Mouse (Mus musculus) cerebellum, adult 8-10 months (tissue): Measurements from ENCODE around the gene Thap11.
A peak's percentile ranks its signal among the peaks of the same experiment; 100 is the strongest.

Experiments
- DNase-seq: peaks from one replicate; pipeline ENCODE4 v3.0.0; 2022

Gene Thap11

DNA sequence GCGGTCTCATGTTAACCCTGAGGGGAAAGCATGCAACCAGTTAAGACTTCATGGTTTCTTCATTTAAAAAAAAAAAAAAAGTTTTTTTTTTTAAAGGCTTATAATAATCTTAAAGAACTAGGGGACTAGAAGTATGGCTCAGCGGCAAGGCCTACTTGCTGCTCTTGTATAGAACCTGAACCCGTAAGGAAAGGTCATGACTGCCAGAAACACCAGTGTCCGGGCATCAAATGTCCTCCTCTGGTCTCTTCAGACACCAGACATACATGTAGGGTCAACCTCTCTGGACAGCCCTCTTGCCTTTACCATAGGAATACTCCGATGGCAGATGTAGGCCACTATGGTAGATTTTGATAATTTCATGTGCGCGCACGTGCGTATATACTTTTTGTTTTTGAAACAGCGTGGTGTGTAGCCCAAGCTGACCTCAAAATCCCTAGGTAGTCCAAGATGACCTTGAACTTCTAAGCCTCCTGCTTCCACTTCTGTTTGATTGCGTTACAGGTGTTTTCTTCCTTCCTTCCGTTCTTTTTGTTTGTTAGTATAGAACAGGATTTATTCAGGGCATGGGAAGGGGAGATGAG, 2.7 kb upstream of the Thap11 start:
- no peak for DNase-seq

DNA sequence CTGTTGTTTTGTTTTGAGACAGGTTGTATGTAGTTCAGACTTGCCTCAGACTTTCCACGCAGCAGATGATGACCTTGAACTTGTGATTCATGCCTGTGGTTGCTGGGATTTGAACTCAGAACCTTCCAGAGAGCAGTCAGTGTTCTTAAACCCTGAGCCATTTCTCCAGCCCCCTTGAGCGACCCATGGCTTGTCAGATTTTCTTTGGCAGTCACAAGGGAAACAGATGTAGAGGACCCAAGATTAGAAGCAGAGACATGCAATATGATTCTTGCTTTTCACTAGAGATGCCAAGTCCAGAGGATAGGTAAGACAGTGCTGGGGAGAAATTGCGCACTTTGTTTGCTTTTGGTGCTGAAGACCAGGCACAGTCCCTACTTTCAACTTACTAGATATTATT, 1.8 kb upstream of the Thap11 start, which contains the start of gene Cenpt:
Gene Cenpt, minus strand, starts transcription at position 101 of the 400 bp plus-strand sequence.
- no peak for DNase-seq

DNA sequence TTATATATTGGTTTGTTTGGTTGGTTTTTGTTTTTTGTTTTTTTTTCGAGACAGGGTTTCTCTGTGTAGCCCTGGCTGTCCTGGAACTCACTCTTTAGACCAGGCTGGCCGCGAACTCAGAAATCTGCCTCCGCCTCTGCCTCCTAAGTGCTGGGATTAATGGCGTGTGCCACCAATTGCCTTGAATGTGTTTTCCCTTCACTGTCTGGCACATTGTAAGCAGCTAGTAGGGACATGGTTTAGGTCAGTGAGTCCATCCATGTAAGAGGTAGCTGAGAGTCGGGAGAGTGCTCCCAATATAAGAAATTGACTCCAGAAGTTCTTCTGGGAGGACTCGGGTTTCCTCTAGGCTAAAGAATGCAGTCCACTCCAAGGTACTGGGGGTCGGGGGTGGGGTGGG, 629 bp upstream of the Thap11 start:
- peak; percentile 44 for DNase-seq

DNA sequence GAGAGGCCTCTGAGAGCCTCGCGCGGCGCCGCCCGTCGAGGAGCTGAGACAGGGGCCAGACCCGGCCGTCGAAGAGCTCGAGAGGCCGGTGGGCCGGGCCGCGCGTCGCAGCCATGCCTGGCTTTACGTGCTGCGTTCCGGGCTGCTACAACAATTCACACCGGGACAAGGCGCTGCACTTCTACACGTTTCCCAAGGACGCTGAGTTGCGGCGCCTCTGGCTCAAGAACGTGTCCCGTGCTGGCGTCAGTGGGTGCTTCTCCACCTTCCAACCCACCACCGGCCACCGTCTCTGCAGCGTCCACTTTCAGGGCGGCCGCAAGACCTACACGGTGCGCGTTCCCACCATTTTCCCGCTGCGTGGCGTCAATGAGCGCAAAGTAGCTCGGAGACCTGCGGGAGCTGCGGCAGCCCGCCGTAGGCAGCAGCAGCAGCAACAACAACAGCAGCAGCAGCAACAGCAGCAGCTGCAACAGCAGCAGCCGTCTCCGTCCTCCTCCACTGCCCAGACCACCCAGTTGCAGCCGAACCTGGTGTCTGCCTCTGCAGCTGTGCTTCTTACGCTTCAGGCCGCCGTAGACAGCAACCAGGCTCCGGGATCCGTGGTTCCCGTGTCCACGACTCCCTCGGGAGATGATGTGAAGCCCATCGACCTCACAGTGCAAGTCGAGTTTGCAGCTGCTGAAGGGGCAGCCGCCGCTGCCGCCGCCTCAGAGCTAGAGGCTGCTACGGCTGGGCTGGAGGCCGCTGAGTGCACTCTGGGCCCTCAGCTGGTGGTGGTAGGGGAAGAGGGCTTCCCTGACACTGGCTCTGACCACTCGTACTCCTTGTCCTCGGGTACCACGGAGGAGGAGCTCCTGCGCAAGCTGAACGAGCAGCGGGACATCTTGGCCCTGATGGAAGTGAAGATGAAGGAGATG, 576 bp downstream of the Thap11 start:
- peak; percentile 57 for DNase-seq

DNA sequence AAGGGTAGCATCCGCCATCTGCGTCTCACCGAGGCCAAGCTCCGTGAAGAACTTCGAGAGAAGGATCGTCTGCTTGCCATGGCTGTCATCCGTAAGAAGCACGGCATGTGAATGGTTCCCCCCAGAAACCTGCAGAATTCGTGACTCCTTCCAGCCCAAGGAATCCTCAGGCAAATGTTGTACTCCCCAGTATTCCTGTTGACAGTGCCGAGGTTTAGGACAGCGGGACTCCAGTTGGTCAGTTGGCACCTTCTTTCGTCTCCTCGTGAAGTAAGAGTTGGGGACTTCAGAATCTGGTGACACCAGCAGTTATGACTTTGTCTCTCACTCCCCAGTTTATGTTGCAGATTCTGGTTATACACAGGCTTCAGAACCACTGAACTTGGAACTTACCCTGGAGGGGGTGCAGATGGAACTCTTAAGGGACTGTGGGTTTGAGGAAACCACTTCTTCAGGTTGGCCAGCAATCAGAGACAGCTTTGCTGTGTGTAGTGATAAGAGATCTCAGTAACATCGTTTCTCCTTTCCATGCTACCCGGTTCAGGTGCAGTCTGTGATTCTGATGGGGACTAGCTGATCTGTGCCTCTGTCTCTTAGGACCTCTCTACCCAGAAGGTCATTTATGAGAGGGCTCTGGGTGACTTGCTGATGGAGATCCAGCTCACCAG, 1.4 kb downstream of the Thap11 start:
- no peak for DNase-seq

DNA sequence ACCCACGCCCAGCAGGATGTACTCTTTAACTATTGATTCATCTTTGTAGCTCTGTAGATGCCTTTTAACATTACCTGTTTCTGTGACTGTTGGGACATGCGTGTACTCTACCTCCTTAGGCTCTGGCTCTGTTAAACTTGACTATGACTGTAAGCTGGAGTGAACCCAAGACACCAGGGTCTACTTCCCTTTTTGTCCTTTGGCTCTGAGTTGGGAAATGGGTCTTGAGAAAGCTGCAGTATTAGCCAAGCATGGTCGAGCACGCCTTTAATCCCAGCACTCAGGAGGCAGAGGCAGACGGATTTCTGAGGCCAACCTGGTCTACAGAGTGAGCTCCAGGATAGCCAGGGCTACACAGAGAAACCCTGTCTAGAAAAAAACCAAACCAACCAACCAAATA, 3.6 kb downstream of the Thap11 start:
- DNase-seq = no peak

DNA sequence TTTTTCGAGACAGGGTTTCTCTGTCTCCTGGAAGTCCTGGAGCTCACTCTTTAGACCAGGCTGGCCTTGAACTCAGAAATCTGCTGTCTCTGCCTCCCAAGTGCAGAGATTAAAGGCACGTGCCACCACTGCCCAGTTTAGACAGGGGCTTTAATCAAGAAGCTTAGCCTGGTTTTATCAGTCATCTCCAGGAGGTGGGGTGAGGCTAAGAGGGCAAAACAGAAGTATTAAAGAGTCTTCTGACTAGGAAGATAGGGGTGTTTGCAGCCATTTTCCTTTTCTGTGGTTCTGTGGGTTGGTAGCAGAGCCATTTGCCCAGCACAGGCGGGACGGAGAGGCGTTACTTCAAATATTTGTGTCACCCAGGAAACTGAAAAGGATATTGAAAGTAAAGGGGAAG, 4.4 kb downstream of the Thap11 start:
- DNase-seq = no peak

DNA sequence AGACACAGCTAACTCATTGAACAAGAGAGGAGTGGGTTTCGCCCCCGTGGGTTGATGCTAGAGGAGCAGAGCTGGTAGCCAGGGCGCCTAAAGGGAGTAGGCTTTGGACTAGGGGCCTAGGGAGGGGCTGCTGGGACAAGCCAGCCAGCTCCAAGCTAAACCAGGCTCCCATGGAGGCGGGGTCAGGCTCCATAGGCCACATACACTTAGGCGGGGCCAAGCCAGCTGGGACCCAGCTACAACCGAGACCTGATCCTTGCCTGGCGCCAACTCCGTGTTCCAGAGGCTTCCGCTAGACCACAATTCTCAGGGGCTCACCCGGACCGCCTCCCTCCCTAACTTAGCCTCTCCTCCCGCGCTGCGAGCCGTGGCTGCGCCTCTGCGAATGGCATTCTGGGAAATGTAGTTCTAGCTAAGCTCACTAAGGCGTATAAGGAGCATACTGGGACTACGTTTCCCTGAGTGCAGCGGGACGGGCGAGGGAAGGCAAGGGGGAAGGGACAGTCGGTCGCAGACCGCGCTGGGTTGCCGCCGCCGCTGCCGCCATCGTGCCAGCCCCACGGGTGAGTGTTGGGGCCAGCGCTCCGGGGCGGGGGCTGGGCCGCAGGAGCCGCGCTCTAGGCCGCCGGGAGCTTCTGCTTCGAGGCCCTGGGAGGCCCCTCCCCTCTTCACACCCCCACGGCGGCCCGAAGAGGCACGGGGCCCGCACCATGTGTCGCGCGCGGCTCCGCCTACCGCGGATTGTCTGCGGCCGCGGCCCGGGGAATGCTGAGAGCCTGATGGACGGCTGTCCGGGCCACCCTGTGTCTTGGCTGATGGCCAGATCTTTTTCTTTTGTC, 5.4 kb downstream of the Thap11 start, which contains the start of gene Nutf2:
Gene Nutf2, plus strand, starts transcription at position 438 of the 839 bp plus-strand sequence.
- peak; percentile 89 for DNase-seq

DNA sequence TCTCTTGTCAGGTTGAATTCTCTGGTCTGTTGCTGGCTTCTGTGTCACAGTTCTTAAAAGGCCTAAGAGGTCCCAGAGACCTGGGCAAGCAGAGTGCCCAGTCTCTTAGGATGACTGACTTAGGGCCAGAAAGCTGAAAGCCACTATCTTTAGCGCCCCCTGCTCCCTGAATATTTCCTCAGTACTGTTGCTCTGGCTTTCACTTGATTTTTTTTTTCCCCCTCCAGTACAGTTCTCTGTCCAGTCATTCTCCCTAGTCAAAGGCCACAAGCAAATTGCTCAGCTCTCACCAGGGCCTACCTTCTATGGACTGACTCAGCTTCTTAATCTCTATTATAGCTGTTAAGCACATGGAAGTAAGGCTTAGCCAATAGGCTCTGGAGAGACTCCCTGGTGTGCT, 7.0 kb downstream of the Thap11 start:
- no peak for DNase-seq

DNA sequence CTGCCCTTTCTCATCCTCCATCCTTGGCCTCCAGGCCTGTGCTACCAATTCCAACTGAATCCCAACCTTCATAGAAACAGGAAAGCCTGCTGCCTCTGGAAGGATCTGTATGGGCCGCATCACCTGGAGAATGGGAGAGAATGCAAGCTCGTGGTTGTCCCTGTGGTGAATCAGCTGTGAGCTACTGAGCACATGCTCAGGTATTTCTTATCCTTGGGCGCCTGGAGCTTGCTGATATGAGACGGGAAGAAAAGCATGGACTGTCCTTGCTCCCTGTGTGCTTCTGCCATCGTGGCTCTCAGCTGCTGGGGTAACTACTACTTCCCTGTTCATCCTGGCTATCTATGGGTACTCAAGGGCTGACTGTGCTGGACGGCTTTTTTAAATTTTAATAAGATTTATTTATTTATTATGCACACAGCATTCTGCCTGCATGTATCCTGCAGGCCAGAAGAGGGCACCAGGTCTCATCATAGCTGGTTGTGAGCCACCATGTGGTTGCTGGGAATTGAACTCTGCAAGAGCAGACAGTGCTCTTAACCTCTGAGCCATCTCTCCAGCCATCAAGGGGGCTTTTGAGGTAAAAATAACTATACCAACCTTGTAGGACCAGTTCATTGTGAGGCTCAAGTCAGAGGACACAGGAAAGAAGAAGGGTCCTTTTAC, 11.6 kb downstream of the Thap11 start:
- no peak for DNase-seq

DNA sequence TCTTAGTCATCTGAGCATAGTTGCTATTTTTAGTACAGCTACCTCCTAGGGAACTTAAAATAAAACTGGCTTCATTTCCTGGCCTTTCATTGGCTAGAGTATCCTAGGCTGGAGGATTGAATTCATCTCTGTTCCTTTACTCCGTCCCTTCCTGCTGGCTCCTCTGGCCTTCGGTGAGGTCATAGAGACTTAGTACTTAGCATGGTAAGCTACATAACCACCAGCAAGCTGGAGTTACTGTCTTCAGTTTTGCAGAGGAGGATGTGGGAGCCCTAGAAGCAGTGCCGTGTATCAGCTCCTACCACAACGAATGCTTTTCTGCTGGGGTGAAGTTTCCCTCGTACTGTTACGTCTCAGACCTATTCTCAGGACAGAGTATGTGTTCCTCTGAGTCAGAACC, 19.4 kb downstream of the Thap11 start:
- DNase-seq = no peak

DNA sequence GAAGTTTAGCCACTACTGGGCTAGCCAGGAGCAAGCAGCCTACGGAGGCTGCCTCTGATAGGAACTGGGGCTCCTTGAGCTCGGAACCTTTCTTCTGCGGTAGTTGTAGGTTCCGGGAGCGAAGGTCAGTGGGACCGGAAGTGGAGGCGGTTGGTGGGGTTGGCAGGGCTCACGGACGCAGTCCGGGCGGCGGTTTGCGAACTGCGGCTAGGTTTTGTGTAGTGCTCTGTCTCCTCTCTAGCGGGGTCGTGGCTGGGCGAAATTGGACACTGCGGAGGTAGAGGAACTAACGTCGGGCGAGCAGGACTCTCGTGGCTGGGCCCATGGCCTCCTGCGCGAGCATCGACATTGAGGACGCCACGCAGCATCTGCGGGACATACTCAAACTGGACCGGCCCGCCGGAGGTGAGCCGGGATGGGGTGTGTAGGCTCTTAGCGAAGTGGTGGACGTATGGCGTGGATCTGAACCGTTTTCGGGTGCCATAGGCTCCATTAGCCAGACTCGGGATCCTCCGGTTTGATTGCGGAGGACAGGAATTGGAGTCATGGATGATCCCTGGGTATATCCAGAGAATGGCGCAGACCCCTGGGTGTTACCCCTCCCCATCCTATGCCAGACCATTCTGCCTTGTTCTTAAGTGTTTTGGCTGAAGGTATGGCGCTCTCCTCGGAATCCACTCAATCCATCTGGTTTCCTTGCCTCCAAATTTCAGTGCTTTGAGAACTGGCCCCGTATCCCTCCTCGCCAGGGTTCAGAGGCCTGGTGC, 26.0 kb downstream of the Thap11 start, which contains the start of gene Edc4:
Gene Edc4, plus strand, starts transcription at position 128 of the 767 bp plus-strand sequence.
- DNase-seq = peak; percentile 86

DNA sequence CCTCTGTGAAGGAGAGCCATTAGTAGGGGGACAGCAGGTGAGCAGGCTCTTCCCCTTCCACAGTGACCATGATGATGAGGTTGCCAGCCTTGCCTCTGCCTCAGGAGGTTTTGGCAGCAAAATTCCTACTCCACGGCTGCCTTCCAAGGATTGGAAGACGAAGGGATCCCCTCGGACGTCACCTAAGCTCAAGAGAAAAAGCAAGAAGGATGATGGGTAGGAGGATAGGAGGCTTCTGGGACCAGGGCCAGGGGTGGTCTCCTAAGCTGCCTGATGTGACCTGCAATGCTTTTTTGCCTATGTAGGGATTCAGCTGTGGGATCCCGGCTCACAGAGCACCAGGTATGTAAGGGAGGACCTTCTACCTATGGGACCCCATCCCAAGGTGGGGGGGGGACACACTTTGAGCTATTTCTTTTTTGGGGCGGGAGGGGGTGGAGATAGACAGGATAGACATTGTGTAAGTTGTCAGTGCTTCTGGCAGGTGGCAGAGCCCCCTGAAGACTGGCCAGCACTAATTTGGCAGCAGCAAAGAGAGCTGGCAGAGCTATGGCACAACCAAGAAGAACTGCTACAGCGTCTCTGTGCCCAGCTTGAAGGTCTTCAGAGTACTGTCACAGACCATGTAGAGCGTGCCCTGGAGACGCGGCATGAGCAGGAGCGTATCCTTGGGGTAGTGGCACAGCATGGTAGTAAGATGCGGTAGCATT, 35.0 kb downstream of the Thap11 start:
- no peak for DNase-seq

DNA sequence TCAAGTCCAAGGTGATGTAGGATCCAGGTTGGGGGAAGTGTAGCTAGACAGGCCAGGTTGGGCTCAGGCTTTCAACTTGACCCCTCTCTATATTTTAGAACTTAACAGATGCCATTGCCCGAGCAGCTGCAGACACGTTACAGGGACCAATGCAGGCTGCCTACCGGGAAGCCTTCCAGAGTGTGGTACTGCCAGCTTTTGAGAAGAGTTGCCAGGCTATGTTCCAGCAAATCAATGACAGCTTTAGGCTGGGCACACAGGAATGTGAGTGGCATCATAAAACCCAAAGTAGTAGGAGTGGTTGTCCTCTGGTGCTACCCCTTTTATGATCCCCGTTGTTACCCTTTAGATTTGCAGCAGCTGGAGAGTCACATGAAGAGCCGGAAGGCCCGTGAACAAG, 35.9 kb downstream of the Thap11 start:
- no peak for DNase-seq

DNA sequence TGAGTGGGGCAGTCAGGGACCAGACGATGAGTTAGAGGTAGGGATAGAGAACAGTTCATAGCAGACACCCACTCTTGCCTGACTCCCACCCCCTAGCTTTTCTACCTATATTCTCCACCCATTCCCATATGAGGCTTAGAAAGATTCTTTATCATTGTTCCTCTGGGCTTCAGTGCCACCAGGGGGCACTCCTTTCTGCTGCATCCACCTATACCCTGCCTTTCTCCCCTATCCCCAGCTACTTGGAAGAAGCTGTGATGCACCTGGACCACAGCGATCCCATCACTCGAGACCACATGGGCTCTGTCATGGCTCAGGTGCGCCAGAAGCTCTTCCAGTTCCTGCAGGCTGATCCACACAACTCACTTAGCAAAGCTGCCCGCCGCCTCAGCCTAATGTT, 37.5 kb downstream of the Thap11 start:
- no peak for DNase-seq

DNA sequence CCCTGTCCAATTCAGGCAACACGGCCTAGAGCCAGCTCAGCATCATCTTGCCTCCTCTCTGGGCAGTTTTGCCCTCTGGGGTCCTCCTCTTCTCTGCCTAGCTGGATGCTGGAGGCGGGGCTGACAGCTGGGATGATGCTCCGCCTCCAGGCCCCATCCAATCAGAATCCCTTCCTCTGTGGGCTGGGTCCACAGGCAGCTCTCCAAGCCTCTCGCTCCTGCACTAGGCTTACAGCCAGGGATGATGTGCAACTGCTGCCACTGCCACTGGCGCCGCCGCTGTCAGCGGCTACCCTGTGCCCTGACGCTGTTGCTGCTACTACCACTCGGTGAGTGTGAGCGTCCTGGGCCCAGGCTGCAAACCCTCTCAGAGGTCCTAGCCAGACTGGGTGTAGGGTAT, 38.4 kb downstream of the Thap11 start, which contains the start of gene Nrn1l:
Gene Nrn1l, plus strand, starts transcription at position 229 of the 400 bp plus-strand sequence.
- DNase-seq = no peak

DNA sequence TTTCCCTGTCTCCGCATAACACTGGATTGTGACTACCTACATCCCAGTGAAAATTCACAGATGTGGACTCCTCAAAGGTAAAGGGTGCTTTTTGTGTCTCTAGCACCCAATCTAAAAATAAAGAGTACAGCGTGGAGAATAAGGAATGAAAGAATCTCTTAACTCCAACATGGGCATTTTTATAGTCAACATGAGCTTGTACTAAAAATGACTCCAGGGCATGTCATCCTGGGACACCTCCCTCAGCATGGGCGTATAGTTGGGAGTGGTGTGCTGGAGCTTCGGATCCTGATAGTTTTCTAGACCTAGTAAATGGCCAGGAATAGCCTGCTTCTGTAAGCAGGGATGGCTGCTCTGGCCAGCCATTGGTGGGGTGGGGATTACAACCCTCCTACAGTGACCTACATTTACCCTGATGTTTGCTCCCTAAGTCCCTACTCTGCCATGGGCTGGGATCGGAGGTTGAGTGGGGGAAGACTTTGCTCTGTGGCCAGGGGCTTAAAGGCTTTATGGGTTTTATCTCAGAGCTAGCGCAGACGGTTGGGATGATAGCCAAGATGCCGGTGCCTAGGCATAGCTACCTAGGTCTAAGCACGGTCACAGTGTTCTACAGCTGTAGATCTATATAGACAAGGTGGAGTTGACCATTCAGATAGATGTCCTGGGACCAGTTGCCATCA, 43.0 kb downstream of the Thap11 start:
- no peak for DNase-seq

DNA sequence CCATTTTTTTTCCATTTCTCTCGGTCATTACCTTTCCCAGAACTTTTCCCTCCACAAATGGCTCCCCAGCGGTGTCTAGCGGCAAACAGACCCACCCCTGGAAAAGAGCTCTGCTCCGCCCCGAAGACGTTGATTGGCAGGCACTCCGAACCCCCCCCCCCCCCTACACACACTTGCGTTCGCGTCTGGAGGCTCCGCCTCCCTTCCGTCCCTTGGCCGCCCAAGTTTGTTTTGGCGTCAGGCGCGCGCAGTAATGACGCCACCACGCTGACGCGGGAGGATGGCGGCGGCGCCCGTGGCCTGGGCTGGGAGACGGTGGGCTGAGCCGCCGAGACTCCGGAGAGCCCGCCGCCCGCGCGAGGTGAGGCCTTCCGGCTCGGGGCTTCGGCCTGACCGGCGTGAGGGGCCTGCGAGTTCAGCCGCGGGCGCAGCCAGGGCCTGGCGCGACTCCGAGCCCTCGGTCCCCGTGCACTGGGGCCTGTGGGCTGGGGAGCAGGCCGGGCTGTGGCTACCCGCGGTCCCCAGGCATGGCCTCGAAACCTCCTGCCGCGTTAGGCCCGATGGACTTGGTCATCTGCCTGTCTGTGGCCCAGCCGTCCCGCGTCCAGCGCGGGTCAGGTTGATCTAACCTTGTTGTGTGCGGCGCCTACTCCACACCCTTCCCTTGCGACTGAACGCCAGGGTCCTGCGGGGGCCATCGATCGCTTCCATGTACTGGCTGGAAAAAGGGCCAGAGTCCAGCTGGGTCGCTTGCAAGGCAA, 45.4 kb downstream of the Thap11 start, which contains the start of gene Pskh1:
Gene Pskh1, plus strand, starts transcription at position 262 of the 761 bp plus-strand sequence.
- DNase-seq = peak; percentile 93
